Mouse (Mus musculus) hindbrain, embryonic 12.5 days (tissue): ENCODE results near the gene Wdr31. TPM values are rescaled to one million over a fixed set of nuclear protein-coding genes. Genes with fewer than 3 reads are reported as not detected.

Experiments
- ATAC-seq: fragments of 200-750 bp; cut with Nextera tagmentation; 2 replicates; pipeline ENCODE4 v1.8.0; 2017; ENCODE audit warnings: moderate TSS enrichment; ENCODE audit not compliant: low FRiP score
- H3K27ac ChIP-seq: fragments of 300-500 bp; sonication (generic); 2 replicates; pipeline ENCODE4 v1.5.1; 2016; ENCODE audit warnings: mild to moderate bottlenecking
- H3K27me3 ChIP-seq: fragments of 300-500 bp; sonication (generic); 2 replicates; pipeline ENCODE4 v1.6.1; 2016; ENCODE audit warnings: mild to moderate bottlenecking
- H3K36me3 ChIP-seq: fragments of 300-500 bp; sonication (generic); 2 replicates; pipeline ENCODE4 v1.6.1; 2016; ENCODE audit warnings: mild to moderate bottlenecking
- H3K4me1 ChIP-seq: fragments of 300-500 bp; sonication (generic); 2 replicates; pipeline ENCODE4 v1.6.1; 2016
- H3K4me2 ChIP-seq: fragments of 300-500 bp; sonication (generic); replicated peaks from 2 replicates; pipeline ENCODE4 v1.6.1; 2016; ENCODE audit warnings: mild to moderate bottlenecking
- H3K4me3 ChIP-seq: fragments of 300-500 bp; sonication (generic); 2 replicates; pipeline ENCODE4 v1.5.1; 2016; ENCODE audit warnings: mild to moderate bottlenecking
- H3K9ac ChIP-seq: fragments of 300-500 bp; sonication (generic); 2 replicates; pipeline ENCODE4 v1.6.1; 2016; ENCODE audit warnings: mild to moderate bottlenecking, moderate library complexity
- H3K9me3 ChIP-seq: fragments of 300-500 bp; sonication (generic); replicated peaks from 2 replicates; pipeline ENCODE4 v1.6.1; 2016; ENCODE audit warnings: mild to moderate bottlenecking
- WGBS: fragments of 180-500 bp; shearing (Covaris S2); methylation state at CpG from one replicate; pipeline ENCODE4 v1.1.7; 2016; 5-methylcytosine and 5-hydroxymethylcytosine counted together
- polyA plus RNA-seq: library from polyadenylated mRNA; unstranded; fragments of >200 nt; fragmentation: Nextera tagmentation; extraction: Ambion mirVana; gene quantifications from 2 replicates; pipeline ENCODE4 v1.2.1, GENCODE M21; 2016

Wdr31 gene
- polyA plus RNA-seq, 1 experiment from 2014 or later: 9.0 TPM

GRCm38 (mm10) chr4:62475131-62475530, 4.4 kb upstream of the Wdr31 start:
- H3K27me3 ChIP-seq: peaks cover 20% of the 10 kb centered on the region
- peaks cover 5% of the 10 kb centered on the region for H3K4me1 ChIP-seq
- no peak overlapping the region for H3K9ac ChIP-seq
- 79% methylated on average over 2 of the region's 2 CpGs for WGBS
- no peaks in the 10 kb centered on the region for H3K36me3 ChIP-seq
- no peak for ATAC-seq
- no peaks in the 10 kb centered on the region for H3K9me3 ChIP-seq
- H3K4me3 ChIP-seq: no peak overlapping the region
- H3K4me2 ChIP-seq: no peak overlapping the region
- H3K27ac ChIP-seq: no peak overlapping the region

- 98% methylated on average over 2 of the region's 2 CpGs for WGBS
- H3K36me3 ChIP-seq: no peaks in the 10 kb centered on the region
- no peak overlapping the region for H3K9ac ChIP-seq
- H3K27ac ChIP-seq: no peak overlapping the region
- H3K9me3 ChIP-seq: no peaks in the 10 kb centered on the region
- ATAC-seq: no peak
- no peaks in the 10 kb centered on the region for H3K4me1 ChIP-seq
- H3K4me2 ChIP-seq: no peak overlapping the region
- H3K27me3 ChIP-seq: no peaks in the 10 kb centered on the region
- no peak overlapping the region for H3K4me3 ChIP-seq
Measured at GRCm38 (mm10) chr4:62472071-62472470, 1.4 kb upstream of the Wdr31 start.

- Histone ChIP-seq H3K4me3 (no peak overlapping the region), H3K9ac (no peak overlapping the region), H3K9me3 (no peaks in the 10 kb centered on the region), H3K27me3 (no peaks in the 10 kb centered on the region), H3K27ac (no peak overlapping the region), H3K36me3 (no peaks in the 10 kb centered on the region), H3K4me2 (no peak overlapping the region), H3K4me1 (no peaks in the 10 kb centered on the region)
- 91% methylated on average over 1 of the region's 1 CpGs for WGBS
- no peak for ATAC-seq
Measured at GRCm38 (mm10) chr4:62468158-62468557, 2.5 kb downstream of the Wdr31 start.

- Histone ChIP-seq H3K4me2 (no peak overlapping the region), H3K36me3 (0 out of 2 replicates have a peak, but pooled peaks cover 3% of the 10 kb centered on the region), H3K27me3 (no peaks in the 10 kb centered on the region), H3K4me3 (no peak overlapping the region), H3K9ac (no peak overlapping the region), H3K9me3 (no peaks in the 10 kb centered on the region), H3K27ac (no peak overlapping the region), H3K4me1 (no peaks in the 10 kb centered on the region)
- ATAC-seq: no peak
- WGBS: 74% methylated on average over 2 of the region's 2 CpGs
Measured at GRCm38 (mm10) chr4:62463124-62463523, 7.6 kb downstream of the Wdr31 start.

GRCm38 (mm10) chr4:62460348-62460747, 10.3 kb downstream of the Wdr31 start:
- no peak overlapping the region for H3K9ac ChIP-seq
- 89% methylated on average over 8 of the region's 8 CpGs for WGBS
- ATAC-seq: no peak
- H3K36me3 ChIP-seq: 0 out of 2 replicates have a peak, but pooled peaks cover 8% of the 10 kb centered on the region
- no peak overlapping the region for H3K4me2 ChIP-seq
- no peaks in the 10 kb centered on the region for H3K9me3 ChIP-seq
- H3K4me1 ChIP-seq: no peaks in the 10 kb centered on the region
- no peak overlapping the region for H3K4me3 ChIP-seq
- no peak overlapping the region for H3K27ac ChIP-seq
- H3K27me3 ChIP-seq: no peaks in the 10 kb centered on the region

GRCm38 (mm10) chr4:62459081-62459480, 11.6 kb downstream of the Wdr31 start:
- ATAC-seq: no peak
- 85% methylated on average over 3 of the region's 3 CpGs for WGBS
- Histone ChIP-seq H3K27me3 (no peaks in the 10 kb centered on the region), H3K4me1 (no peaks in the 10 kb centered on the region), H3K4me2 (no peak overlapping the region), H3K4me3 (no peak overlapping the region), H3K9ac (no peak overlapping the region), H3K36me3 (0 out of 2 replicates have a peak, but pooled peaks cover 8% of the 10 kb centered on the region), H3K27ac (no peak overlapping the region), H3K9me3 (no peaks in the 10 kb centered on the region)

- ATAC-seq: no peak
Measured at GRCm38 (mm10) chr4:62454995-62455394, 15.7 kb downstream of the Wdr31 start.

GRCm38 (mm10) chr4:62440986-62441385, 29.7 kb downstream of the Wdr31 start:
- 82% methylated on average over 4 of the region's 4 CpGs for WGBS
- ATAC-seq: no peak

More at GRCm38 (mm10) chr4:62454995-62455394, 15.7 kb downstream of the Wdr31 start:
- H3K4me3 ChIP-seq: no peak overlapping the region
- no peak overlapping the region for H3K27ac ChIP-seq
- H3K4me2 ChIP-seq: no peak overlapping the region
- no peaks in the 10 kb centered on the region for H3K9me3 ChIP-seq
- no peaks in the 10 kb centered on the region for H3K4me1 ChIP-seq
- H3K27me3 ChIP-seq: no peaks in the 10 kb centered on the region
- no peak overlapping the region for H3K9ac ChIP-seq
- H3K36me3 ChIP-seq: 0 out of 2 replicates have a peak, but pooled peaks cover 4% of the 10 kb centered on the region
- WGBS: 65% methylated on average over 5 of the region's 5 CpGs

GRCm38 (mm10) chr4:62440544-62440943, 30.2 kb downstream of the Wdr31 start:
- Histone ChIP-seq H3K27me3 (no peaks in the 10 kb centered on the region), H3K4me2 (no peak overlapping the region), H3K36me3 (no peaks in the 10 kb centered on the region), H3K9me3 (no peaks in the 10 kb centered on the region), H3K9ac (no peak overlapping the region), H3K27ac (no peak overlapping the region), H3K4me1 (no peaks in the 10 kb centered on the region), H3K4me3 (no peak overlapping the region)
- ATAC-seq: no peak
- 73% methylated on average over 4 of the region's 4 CpGs for WGBS

More at GRCm38 (mm10) chr4:62440986-62441385, 29.7 kb downstream of the Wdr31 start:
- H3K4me2 ChIP-seq: no peak overlapping the region
- H3K9me3 ChIP-seq: no peaks in the 10 kb centered on the region
- no peaks in the 10 kb centered on the region for H3K4me1 ChIP-seq
- no peak overlapping the region for H3K9ac ChIP-seq
- H3K4me3 ChIP-seq: no peak overlapping the region
- no peak overlapping the region for H3K27ac ChIP-seq
- H3K27me3 ChIP-seq: no peaks in the 10 kb centered on the region
- H3K36me3 ChIP-seq: no peaks in the 10 kb centered on the region

GRCm38 (mm10) chr4:62439793-62440192, 30.9 kb downstream of the Wdr31 start:
- no peak overlapping the region for H3K9ac ChIP-seq
- no peak for ATAC-seq
- H3K36me3 ChIP-seq: no peaks in the 10 kb centered on the region
- no peak overlapping the region for H3K4me2 ChIP-seq
- H3K4me1 ChIP-seq: no peaks in the 10 kb centered on the region
- no peak overlapping the region for H3K4me3 ChIP-seq
- H3K9me3 ChIP-seq: no peaks in the 10 kb centered on the region
- H3K27ac ChIP-seq: no peak overlapping the region
- 71% methylated on average over 4 of the region's 4 CpGs for WGBS
- no peaks in the 10 kb centered on the region for H3K27me3 ChIP-seq

- no peaks in the 10 kb centered on the region for H3K4me1 ChIP-seq
- H3K4me3 ChIP-seq: no peak overlapping the region
- no peaks in the 10 kb centered on the region for H3K27me3 ChIP-seq
- no peak overlapping the region for H3K4me2 ChIP-seq
- no peak overlapping the region for H3K9ac ChIP-seq
- WGBS: 77% methylated on average over 7 of the region's 7 CpGs
- H3K9me3 ChIP-seq: no peaks in the 10 kb centered on the region
- no peak for ATAC-seq
- H3K36me3 ChIP-seq: no peaks in the 10 kb centered on the region
- H3K27ac ChIP-seq: no peak overlapping the region
Measured at GRCm38 (mm10) chr4:62437871-62438270, 32.8 kb downstream of the Wdr31 start.

- Histone ChIP-seq H3K4me1 (no peaks in the 10 kb centered on the region), H3K9ac (no peak overlapping the region), H3K27me3 (no peaks in the 10 kb centered on the region), H3K36me3 (no peaks in the 10 kb centered on the region), H3K27ac (no peak overlapping the region), H3K4me2 (no peak overlapping the region), H3K4me3 (no peak overlapping the region), H3K9me3 (no peaks in the 10 kb centered on the region)
- ATAC-seq: no peak
- 84% methylated on average over 3 of the region's 3 CpGs for WGBS
Measured at GRCm38 (mm10) chr4:62437256-62437778, 33.4 kb downstream of the Wdr31 start.

- H3K4me1 ChIP-seq: no peaks in the 10 kb centered on the region
- no peak within 1 kb of the TSS for H3K27ac ChIP-seq
- H3K36me3 ChIP-seq: no peaks in the 10 kb centered on the region
- no peak within 1 kb of the TSS for H3K4me2 ChIP-seq
- no peak within 1 kb of the TSS for H3K4me3 ChIP-seq
- ATAC-seq: no peak
- 83% methylated on average over 6 of the region's 6 CpGs for WGBS
- H3K27me3 ChIP-seq: no peaks in the 10 kb centered on the region
- H3K9me3 ChIP-seq: no peaks in the 10 kb centered on the region
- no peak within 1 kb of the TSS for H3K9ac ChIP-seq
Measured at GRCm38 (mm10) chr4:62435081-62435480, 35.6 kb downstream of the Wdr31 start, which contains the start of gene Rnf183. TSS of gene Rnf183 (minus strand) at chr4:62435252.
